Mouse (Mus musculus): ENCODE results near the gene Ccdc88b.

DNA sequence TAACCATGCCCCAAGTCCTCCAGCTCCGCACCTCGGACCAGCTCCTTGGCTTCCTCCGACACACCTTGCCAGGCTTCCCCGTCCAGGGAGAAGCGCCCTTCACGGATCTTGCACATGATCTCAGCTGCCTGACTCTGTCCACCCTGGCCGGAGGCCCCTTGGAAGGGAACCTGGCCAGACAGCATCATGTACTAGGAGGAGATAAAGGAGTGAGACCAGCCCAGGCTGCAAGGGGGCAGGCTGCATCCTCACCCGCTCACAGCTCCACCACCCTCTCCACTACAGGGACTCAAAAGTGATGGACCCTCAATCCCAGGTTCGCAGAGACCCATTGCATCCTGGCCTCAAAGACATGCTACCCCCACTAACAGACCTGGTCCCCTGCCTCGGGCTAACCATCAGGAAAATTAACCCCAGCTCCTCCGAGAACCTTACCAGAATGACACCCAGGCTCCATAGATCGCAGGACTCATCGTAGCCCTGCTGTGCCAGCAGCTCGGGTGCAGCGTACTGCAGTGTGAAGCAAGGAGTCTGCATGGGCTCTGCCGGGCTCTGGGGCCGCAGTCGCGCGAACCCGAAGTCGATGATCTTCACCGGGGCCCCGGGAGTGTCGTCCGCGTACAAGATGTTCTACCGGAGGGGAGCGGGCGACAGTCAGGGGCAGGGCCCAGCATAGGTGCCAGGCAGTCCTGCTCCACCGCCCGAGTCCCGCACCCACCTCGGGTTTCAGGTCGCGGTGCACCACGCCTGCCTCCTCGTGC, 27.3 kb downstream of the Ccdc88b start:
- TF ChIP-seq GATA1 (IDR thresholded peaks at IDR 0.05; ENCODE audit: low read length) (no peak), TAL1 (IDR thresholded peaks at IDR 0.05; ENCODE audit: low read length) (no peak)
